Mouse (Mus musculus) retina, adult 2 months (tissue): Measurements from ENCODE around the gene Pnpla8.

Source experiments
- DNase-seq: peaks from one replicate; pipeline ENCODE4 v3.0.0-alpha.2; 2012; ENCODE audit warnings: low read depth, low spot score

Gene Pnpla8

DNA sequence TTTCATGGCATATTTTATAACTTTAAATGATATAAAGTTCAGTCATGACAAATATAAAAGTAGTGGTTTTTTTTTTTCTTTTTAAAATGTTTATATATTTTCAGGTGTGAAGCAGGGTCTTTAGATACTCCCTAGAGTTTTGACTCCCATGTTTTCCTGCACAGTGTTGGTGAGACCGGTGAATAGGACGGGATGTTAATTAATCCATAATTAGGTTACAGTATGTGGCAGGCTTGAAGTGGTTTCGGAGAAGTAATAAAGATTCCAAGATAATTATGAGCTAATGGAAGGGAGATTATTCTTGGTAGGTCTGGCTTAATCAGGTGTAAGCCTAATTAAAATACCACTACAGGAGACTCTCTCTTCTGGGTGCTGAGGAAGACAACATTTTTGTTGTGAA, 125.0 kb downstream of the Pnpla8 start:
- no peak for DNase-seq

DNA sequence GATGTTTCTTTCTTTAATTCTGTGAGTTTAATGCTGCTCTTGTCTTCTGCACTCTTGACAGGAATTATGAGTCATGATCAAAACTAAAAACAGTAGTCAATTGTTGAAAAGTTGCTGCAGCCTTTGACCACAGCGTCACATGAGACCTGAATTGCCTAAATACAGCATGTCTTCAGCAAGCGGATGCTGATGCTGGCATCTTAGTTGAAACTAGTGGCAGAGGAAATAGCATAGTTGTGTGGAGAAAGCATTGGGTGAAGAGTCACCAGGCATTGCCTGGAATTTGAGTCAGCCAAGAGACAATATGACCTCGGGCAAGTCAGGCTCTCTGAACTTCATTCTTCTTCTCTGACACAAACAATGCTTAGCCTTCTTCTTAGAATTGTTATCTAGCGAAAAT, 133.9 kb downstream of the Pnpla8 start:
- DNase-seq = no peak

DNA sequence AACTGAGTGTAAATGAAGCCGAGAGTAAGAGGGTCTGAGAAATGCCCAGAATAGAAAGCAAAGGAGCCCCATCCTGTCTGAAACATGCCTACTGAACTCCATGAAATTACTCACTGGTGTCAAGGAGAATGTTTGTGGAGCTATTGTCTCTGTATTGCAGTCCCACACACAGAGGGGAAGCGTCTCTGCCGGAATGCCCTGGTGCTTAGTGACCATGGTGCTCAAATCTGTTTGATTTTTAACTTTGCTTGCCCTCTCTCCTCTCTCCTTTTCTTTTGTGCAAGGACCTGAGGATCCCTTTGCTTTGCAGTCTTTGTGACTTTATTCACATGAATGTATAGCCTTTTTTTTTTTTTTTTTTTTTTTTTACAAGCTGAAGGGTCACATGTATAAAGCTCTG, 136.3 kb downstream of the Pnpla8 start:
- no peak for DNase-seq

DNA sequence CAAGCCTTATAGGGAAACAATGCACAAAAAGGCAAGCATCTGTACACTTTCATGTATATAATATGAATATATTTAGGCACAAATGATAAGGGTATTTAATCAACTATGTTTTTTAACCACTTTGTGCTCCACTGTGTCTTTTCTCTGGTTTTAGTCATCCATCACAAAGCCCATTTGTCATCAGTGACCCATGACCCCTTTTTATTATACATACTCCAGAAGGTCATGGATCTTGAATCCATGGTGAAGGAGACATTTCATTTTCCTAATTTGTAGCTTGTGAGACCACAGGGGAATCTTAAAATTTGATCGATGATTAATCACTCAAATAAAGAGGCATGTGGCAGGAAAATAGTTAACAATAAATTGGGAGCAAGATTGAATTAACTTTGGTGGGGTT, 136.7 kb downstream of the Pnpla8 start:
- DNase-seq = no peak

DNA sequence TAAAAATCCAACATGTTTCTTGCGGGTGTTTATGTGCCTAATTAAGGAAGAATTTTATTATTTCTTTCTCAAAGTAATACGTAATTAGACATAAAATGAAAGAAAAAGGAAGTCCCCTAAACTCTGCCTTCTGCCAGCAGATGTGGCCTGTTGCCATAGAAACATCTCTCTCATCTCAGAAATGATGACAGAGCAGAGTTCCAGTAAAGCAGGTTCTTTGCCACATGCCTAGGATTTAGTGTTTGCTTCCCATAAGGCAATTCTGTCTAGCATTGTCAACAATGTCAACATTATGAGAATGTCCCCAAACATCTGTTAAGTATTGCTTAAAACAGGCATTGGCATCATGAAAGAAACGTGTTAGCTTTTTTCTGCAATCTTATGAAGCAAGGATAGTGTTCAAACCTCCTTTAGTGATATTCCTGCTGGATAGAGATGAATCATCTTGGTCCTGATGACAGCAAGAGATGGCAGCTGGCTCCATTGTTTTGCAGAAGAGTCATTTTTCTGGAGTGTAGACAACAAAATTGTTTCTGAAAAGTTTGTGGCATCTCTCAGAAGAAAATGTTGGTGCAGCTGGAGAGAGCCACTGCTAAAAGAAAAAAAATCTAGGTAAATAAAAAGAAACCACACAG, 150.0 kb downstream of the Pnpla8 start:
- DNase-seq = no peak
